Comparison of ENCODE assay signal across 12 mouse cellular contexts in the genomic region with DNA sequence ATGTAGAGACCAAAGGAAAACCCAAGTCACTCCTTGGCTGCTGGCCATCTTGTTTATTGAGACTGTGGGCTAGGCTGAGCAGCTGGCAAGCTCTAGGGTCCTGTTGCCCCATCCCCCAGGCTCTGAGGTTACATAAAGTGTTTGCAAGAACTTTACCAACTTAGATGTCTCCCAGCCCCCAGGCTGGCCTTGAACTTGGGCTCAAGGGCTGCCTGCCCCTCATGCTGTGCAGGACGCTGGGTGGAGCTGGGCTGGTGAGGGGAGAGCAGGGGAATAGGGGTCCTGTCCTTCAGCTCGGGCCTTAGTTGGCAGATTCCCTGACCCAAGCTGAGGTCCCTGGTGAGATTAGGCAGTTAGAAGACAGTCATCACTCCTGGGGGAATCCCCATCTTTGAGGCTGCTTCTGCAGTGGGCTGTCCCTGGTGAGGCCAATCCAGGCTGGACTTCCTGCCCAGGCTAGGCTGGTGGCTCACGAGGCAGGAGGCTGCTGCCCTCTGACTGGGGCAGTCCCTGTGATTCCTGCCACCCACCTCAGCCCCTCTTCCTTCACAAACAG. TPM values are rescaled to one million over a fixed set of nuclear protein-coding genes. Genes with fewer than 3 reads are reported as not detected.
A peak's percentile ranks its signal among the peaks of the same experiment; 100 is the strongest.
DNase-seq lines count a peak whose midpoint lies in the region; ATAC-seq and TF ChIP-seq lines count a peak whose summit lies in the region.
"Had no signal": no experiment of that assay in that cellular context is flagged by ENCODE, and none has a peak within 500 bp of the region (broad histone marks: within the 10 kb centered on the region; RNA-seq: fewer than 3 reads in every experiment).

No protein-coding gene starts in this region.

- no peak for DNase-seq in forebrain, embryonic 10.5 days (ENCODE audit: extremely low spot score, low spot score)
- no peak for DNase-seq in lung, adult 2 months
- peak; percentile 82 for DNase-seq in brain, embryonic 14.5 days (ENCODE audit: low read depth)
- DNase-seq in layer of hippocampus, adult 11-12 months (ENCODE audit: low spot score), result no peak
- no peak for DNase-seq in kidney, postnatal 10 days
- DNase-seq: retina, postnatal 1 day had no signal

- no peaks in the 10 kb centered on the region; the same call in 1 of the 2 replicates for H3K9me3 ChIP-seq in forebrain, embryonic 10.5 days
- no peaks in the 10 kb centered on the region for H3K9me3 ChIP-seq in forebrain, embryonic 16.5 days (ENCODE audit: control insufficient read depth, low read length)
- H3K9me3 ChIP-seq in lung, embryonic 16.5 days (ENCODE audit: control insufficient read depth, low read length), result no peaks in the 10 kb centered on the region
- H3K9me3 ChIP-seq: midbrain, embryonic 12.5 days; stomach, embryonic 15.5 days had no signal

- TF ChIP-seq CTCF in lung, adult 2 months (IDR thresholded peaks at IDR 0.05; ENCODE audit: insufficient read depth, low read length), result no peak
- no peak for TF ChIP-seq CTCF in brain, embryonic 14.5 days (IDR thresholded peaks at IDR 0.05; ENCODE audit: borderline replicate concordance, extremely low read depth, insufficient read depth, insufficient read length)

- TF ChIP-seq POLR2A in lung, adult 2 months (IDR thresholded peaks at IDR 0.05; ENCODE audit: borderline replicate concordance, extremely low read depth, low read depth, low read length), result no peak
- TF ChIP-seq POLR2A in brain, embryonic 14.5 days (IDR thresholded peaks at IDR 0.05; ENCODE audit: borderline replicate concordance, extremely low read depth, insufficient read depth, insufficient read length, poor library complexity, severe bottlenecking), result no peak

- H3K4me2 ChIP-seq in forebrain, embryonic 16.5 days (ENCODE audit: low read length), result no peak overlapping the region
- no peak overlapping the region for H3K4me2 ChIP-seq in lung, embryonic 16.5 days (ENCODE audit: low read depth, low read length)
- H3K4me2 ChIP-seq: midbrain, embryonic 12.5 days; stomach, embryonic 15.5 days had no signal

- H3K27ac ChIP-seq in forebrain, embryonic 10.5 days, result 0 out of 2 replicates have a peak overlapping the region, but pooled peaks have one; percentile 16
- no peak overlapping the region for H3K27ac ChIP-seq in forebrain, embryonic 16.5 days (ENCODE audit: low read length)
- H3K27ac ChIP-seq in lung, embryonic 16.5 days (ENCODE audit: low read length), result no peak overlapping the region; the same call in 1 of the 2 replicates
- H3K27ac ChIP-seq: midbrain, embryonic 12.5 days had no signal

- ATAC-seq in forebrain, embryonic 16.5 days, result no peak
- no peak for ATAC-seq in lung, embryonic 16.5 days (ENCODE audit: low read depth)
- ATAC-seq in megakaryocyte, adult 5-6 weeks (ENCODE audit: poor library complexity, severe bottlenecking), result peak; percentile 10; the same call in 1 of the 2 replicates

- no peak overlapping the region for H3K4me3 ChIP-seq in forebrain, embryonic 10.5 days
- H3K4me3 ChIP-seq in forebrain, embryonic 16.5 days (replicated peaks; ENCODE audit: low read length), result no peak overlapping the region
- H3K4me3 ChIP-seq in lung, embryonic 16.5 days (ENCODE audit: low read length), result no peak overlapping the region
- H3K4me3 ChIP-seq in lung, adult 2 months (replicated peaks; ENCODE audit: extremely low read depth, low read depth, low read length), result no peak overlapping the region
- H3K4me3 ChIP-seq: midbrain, embryonic 12.5 days; stomach, embryonic 15.5 days had no signal

- H3K36me3 ChIP-seq in forebrain, embryonic 10.5 days (replicated peaks), result no peaks in the 10 kb centered on the region
- no peaks in the 10 kb centered on the region for H3K36me3 ChIP-seq in forebrain, embryonic 16.5 days (ENCODE audit: control insufficient read depth, insufficient read depth)
- H3K36me3 ChIP-seq in lung, embryonic 16.5 days (ENCODE audit: control insufficient read depth, insufficient read depth, low read length), result no peaks in the 10 kb centered on the region
- H3K36me3 ChIP-seq: midbrain, embryonic 12.5 days; stomach, embryonic 15.5 days had no signal

- H3K9ac ChIP-seq in forebrain, embryonic 16.5 days (replicated peaks; ENCODE audit: low read depth, low read length), result no peak overlapping the region
- 0 out of 2 replicates have a peak overlapping the region, but pooled peaks have one; percentile 0 for H3K9ac ChIP-seq in lung, embryonic 16.5 days (ENCODE audit: low read length)
- H3K9ac ChIP-seq: midbrain, embryonic 12.5 days; stomach, embryonic 15.5 days had no signal

- H3K4me1 ChIP-seq in forebrain, embryonic 10.5 days, result peaks cover 37% of the 10 kb centered on the region
- H3K4me1 ChIP-seq in forebrain, embryonic 16.5 days (replicated peaks; ENCODE audit: control insufficient read depth, insufficient read depth, low read length), result peaks cover 6% of the 10 kb centered on the region
- H3K4me1 ChIP-seq in lung, embryonic 16.5 days (replicated peaks; ENCODE audit: control insufficient read depth, insufficient read depth, low read length), result peaks cover 51% of the 10 kb centered on the region
- H3K4me1 ChIP-seq in lung, adult 2 months (ENCODE audit: control insufficient read depth, insufficient read depth, low read length), result peaks cover 32% of the 10 kb centered on the region
- H3K4me1 ChIP-seq: midbrain, embryonic 12.5 days had no signal

- WGBS in forebrain, embryonic 10.5 days, result 64% methylated on average over 3 of the region's 3 CpGs
- WGBS in forebrain, embryonic 16.5 days, result 56% methylated on average over 3 of the region's 3 CpGs
- 37% methylated on average over 3 of the region's 3 CpGs for WGBS in lung, embryonic 16.5 days
- 33% methylated on average over 3 of the region's 3 CpGs for WGBS in lung, adult 2 months

- H3K27me3 ChIP-seq in forebrain, embryonic 10.5 days (ENCODE audit: poor library complexity, severe bottlenecking), result no peaks in the 10 kb centered on the region; the same call in 1 of the 2 replicates
- H3K27me3 ChIP-seq in forebrain, embryonic 16.5 days (replicated peaks; ENCODE audit: control insufficient read depth, insufficient read depth, low read length), result no peaks in the 10 kb centered on the region
- no peaks in the 10 kb centered on the region for H3K27me3 ChIP-seq in lung, embryonic 16.5 days (ENCODE audit: control insufficient read depth, insufficient read depth, low read depth, low read length)
- H3K27me3 ChIP-seq: midbrain, embryonic 12.5 days; stomach, embryonic 15.5 days had no signal

RNA-seq across cellular contexts. Expression of gene Gadd45b, which starts 37.3 kb away (rescaled TPM):
- polyA plus RNA-seq in forebrain, embryonic 10.5 days (2016; fragmentation: Nextera tagmentation; extraction: Ambion mirVana), result 5.9 and 6.3 TPM in 2 replicates
- 5.8 and 7.0 TPM in 2 replicates for polyA plus RNA-seq in forebrain, embryonic 16.5 days (2015; fragmentation: Nextera tagmentation; extraction: Ambion mirVana)
- polyA plus RNA-seq in lung, embryonic 16.5 days (2015; fragmentation: Nextera tagmentation; extraction: Ambion mirVana), result 57.3 and 63.6 TPM in 2 replicates
- 103 and 120 TPM in 2 replicates for polyA plus RNA-seq in lung, adult 2 months (2012; rRNA removed)
- polyA plus RNA-seq in brain, embryonic 14.5 days (2012; rRNA removed), result 8.4 and 8.5 TPM in 2 replicates
- 11.0 and 12.9 TPM in 2 replicates for total RNA-seq in megakaryocyte, adult 5-6 weeks (2015)
- 9.4 and 20.3 TPM in 2 replicates for total RNA-seq in megakaryocyte, adult 5-6 weeks (2017)

RNA-seq across cellular contexts. Expression of gene Gng7, which starts 47.6 kb away (rescaled TPM):
- polyA plus RNA-seq in forebrain, embryonic 10.5 days (2016; fragmentation: Nextera tagmentation; extraction: Ambion mirVana), result 6.3 and 6.9 TPM in 2 replicates
- 41.0 and 47.4 TPM in 2 replicates for polyA plus RNA-seq in forebrain, embryonic 16.5 days (2015; fragmentation: Nextera tagmentation; extraction: Ambion mirVana)
- polyA plus RNA-seq in lung, embryonic 16.5 days (2015; fragmentation: Nextera tagmentation; extraction: Ambion mirVana), result 5.1 and 5.7 TPM in 2 replicates
- 2.6 and 3.0 TPM in 2 replicates for polyA plus RNA-seq in lung, adult 2 months (2012; rRNA removed)
- 13.3 and 13.6 TPM in 2 replicates for polyA plus RNA-seq in brain, embryonic 14.5 days (2012; rRNA removed)
- total RNA-seq in megakaryocyte, adult 5-6 weeks (2015), result 0.11 TPM in 1 of 2 replicates, not detected in the other
- total RNA-seq in megakaryocyte, adult 5-6 weeks (2017), result 0.26 TPM in 1 of 2 replicates, not detected in the other

RNA-seq across cellular contexts. Expression of gene Lmnb2, which starts 49.1 kb away (rescaled TPM):
- polyA plus RNA-seq in forebrain, embryonic 10.5 days (2016; fragmentation: Nextera tagmentation; extraction: Ambion mirVana), result 85.6 and 89.5 TPM in 2 replicates
- 53.2 and 59.8 TPM in 2 replicates for polyA plus RNA-seq in forebrain, embryonic 16.5 days (2015; fragmentation: Nextera tagmentation; extraction: Ambion mirVana)
- 52.6 and 52.7 TPM in 2 replicates for polyA plus RNA-seq in lung, embryonic 16.5 days (2015; fragmentation: Nextera tagmentation; extraction: Ambion mirVana)
- 9.4 and 11.3 TPM in 2 replicates for polyA plus RNA-seq in lung, adult 2 months (2012; rRNA removed)
- 58.8 and 72.3 TPM in 2 replicates for polyA plus RNA-seq in brain, embryonic 14.5 days (2012; rRNA removed)
- 7.7 and 9.5 TPM in 2 replicates for total RNA-seq in megakaryocyte, adult 5-6 weeks (2015)
- 35.2 and 35.8 TPM in 2 replicates for total RNA-seq in megakaryocyte, adult 5-6 weeks (2017)

RNA-seq across cellular contexts. Expression of gene Diras1, which starts 58.3 kb away (rescaled TPM):
- 2.1 and 2.5 TPM in 2 replicates for polyA plus RNA-seq in forebrain, embryonic 10.5 days (2016; fragmentation: Nextera tagmentation; extraction: Ambion mirVana)
- 37.6 and 45.4 TPM in 2 replicates for polyA plus RNA-seq in forebrain, embryonic 16.5 days (2015; fragmentation: Nextera tagmentation; extraction: Ambion mirVana)
- polyA plus RNA-seq in lung, embryonic 16.5 days (2015; fragmentation: Nextera tagmentation; extraction: Ambion mirVana), result 0.11 and 0.72 TPM in 2 replicates
- polyA plus RNA-seq in lung, adult 2 months (2012; rRNA removed), result 0.03 TPM in 1 of 2 replicates, not detected in the other
- polyA plus RNA-seq in brain, embryonic 14.5 days (2012; rRNA removed), result 41.5 and 66.5 TPM in 2 replicates
- not detected in 2 replicates for total RNA-seq in megakaryocyte, adult 5-6 weeks (2015)
- total RNA-seq in megakaryocyte, adult 5-6 weeks (2017), result 0.20 TPM in 1 of 2 replicates, not detected in the other
- total RNA-seq: heart, postnatal 25 days had no signal
